Mouse (Mus musculus) CH12.LX (cell line): Measurements from ENCODE around the gene Eva1b.

Source experiments
- CHD2 ChIP-seq: IDR thresholded peaks from 2 replicates; pipeline ENCODE4 v1.6.1; 2011; ENCODE audit warnings: low read length, improper control_type of control experiment
- CTCF ChIP-seq, 2 experiments: IDR thresholded peaks in 1 of 2; conservative IDR thresholded peaks in 1 of 2; 2 replicates each; pipeline ENCODE4 v1.5.1; 2011 to 2012; ENCODE audit warnings: low read depth in 2 of 2, low read length in 2 of 2, improper control_type of control experiment in 1 of 2, inconsistent platforms in 1 of 2, mild to moderate bottlenecking in 1 of 2, moderate library complexity in 1 of 2
- ETS1 ChIP-seq: conservative IDR thresholded peaks from 2 replicates; pipeline ENCODE4 v1.6.1; 2012; ENCODE audit warnings: low read depth, mild to moderate bottlenecking, inconsistent platforms, low read length, improper control_type of control experiment, moderate library complexity
- HCFC1 ChIP-seq: IDR thresholded peaks from 2 replicates; pipeline ENCODE4 v1.6.1; 2012; ENCODE audit warnings: low read depth, mild to moderate bottlenecking, inconsistent platforms, low read length, improper control_type of control experiment
- IRF4 ChIP-seq: IDR thresholded peaks from 2 replicates; pipeline ENCODE4 v1.6.1; 2014; ENCODE audit warnings: low read depth, mild to moderate bottlenecking, inconsistent platforms, low read length, improper control_type of control experiment
- MAX ChIP-seq: IDR thresholded peaks from 2 replicates; pipeline ENCODE4 v1.6.1; 2011; ENCODE audit warnings: low read length, improper control_type of control experiment
- MEF2A ChIP-seq: IDR thresholded peaks from 2 replicates; pipeline ENCODE4 v1.6.1; 2014; ENCODE audit warnings: low read depth, mild to moderate bottlenecking, inconsistent platforms, low read length, improper control_type of control experiment, borderline replicate concordance
- POLR2A ChIP-seq: IDR thresholded peaks from 2 replicates; pipeline ENCODE4 v1.6.1; 2011; ENCODE audit warnings: low read depth, mild to moderate bottlenecking, improper control_type of control experiment, low read length
- RAD21 ChIP-seq: IDR thresholded peaks from 2 replicates; pipeline ENCODE4 v1.6.1; 2011; ENCODE audit warnings: low read depth, mild to moderate bottlenecking, low read length, improper control_type of control experiment, moderate library complexity
- ZC3H11A ChIP-seq: IDR thresholded peaks from 2 replicates; pipeline ENCODE4 v1.6.1; 2012; ENCODE audit warnings: low read depth, mild to moderate bottlenecking, inconsistent platforms, low read length, improper control_type of control experiment

- TF ChIP-seq CTCF (conservative IDR thresholded peaks at IDR 0.05 in 1 of 2, IDR thresholded peaks at IDR 0.05 in 1 of 2; ENCODE audit: low read depth in 2 of 2, low read length in 2 of 2) (no peak), ZC3H11A (no peak), CHD2 (no peak), RAD21 (no peak), MEF2A (no peak), ETS1 (no peak), MAX (no peak), POLR2A (no peak), IRF4 (no peak), HCFC1 (no peak)
These were observed 46.8 kb upstream of the Eva1b start for GRCm38 (mm10) chr4:126100764-126101163.
